Mouse (Mus musculus) thymus, postnatal 0 days (tissue): ENCODE data around the gene Iqck. TPM values are rescaled to one million over a fixed set of nuclear protein-coding genes. Genes with fewer than 3 reads are reported as not detected.
A peak's percentile ranks its signal among the peaks of the same experiment; 100 is the strongest.

Experiments used
- DNase-seq: peaks from one replicate; pipeline ENCODE4 v3.0.0-alpha.2; 2015; ENCODE audit warnings: low spot score
- polyA plus RNA-seq: library from polyadenylated mRNA; unstranded; fragments of >200 nt; fragmentation: Nextera tagmentation; extraction: Ambion mirVana; gene quantifications from 2 replicates; pipeline ENCODE4 v1.2.1, GENCODE M21; 2015

Gene Iqck
- polyA plus RNA-seq: 1.1 and 1.6 TPM in 2 replicates

DNA sequence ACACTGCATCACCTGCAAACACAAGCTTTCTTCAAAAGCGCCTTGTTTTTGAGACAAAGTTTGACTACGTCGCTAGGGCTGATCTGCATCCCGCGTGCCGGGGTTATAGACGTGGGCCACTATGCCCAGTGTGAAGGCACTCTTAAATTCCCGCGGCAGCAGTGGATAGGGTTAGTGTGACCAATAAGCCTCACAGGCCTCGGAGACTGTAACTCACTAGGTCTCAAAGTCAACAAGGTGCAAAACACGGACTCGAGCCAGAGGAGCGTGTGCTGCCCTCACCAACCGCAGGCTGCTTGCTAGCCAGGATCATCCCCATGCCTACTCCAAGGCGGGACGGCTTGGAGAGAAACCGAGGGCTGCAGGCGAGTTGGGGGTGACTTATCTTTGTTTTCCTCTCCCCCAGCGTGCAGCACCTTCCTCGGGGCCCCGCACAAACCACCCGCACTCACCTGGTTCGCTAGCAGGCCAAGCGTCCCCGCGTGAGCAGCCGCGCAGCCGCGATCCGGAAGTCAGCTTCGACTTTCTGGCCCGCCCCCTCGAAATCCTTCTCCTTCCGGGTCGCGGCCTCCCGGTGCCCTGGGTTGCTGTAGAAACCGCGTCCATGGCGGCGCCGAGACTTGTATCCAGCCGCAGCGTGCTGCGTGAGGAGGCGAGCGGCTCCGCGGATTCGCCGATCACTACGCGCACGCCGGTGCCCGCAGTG lies at the start of gene Iqck:
Iqck (plus strand) TSS at position 582 of the 706 bp plus-strand sequence.
- DNase-seq: peak; percentile 90

DNA sequence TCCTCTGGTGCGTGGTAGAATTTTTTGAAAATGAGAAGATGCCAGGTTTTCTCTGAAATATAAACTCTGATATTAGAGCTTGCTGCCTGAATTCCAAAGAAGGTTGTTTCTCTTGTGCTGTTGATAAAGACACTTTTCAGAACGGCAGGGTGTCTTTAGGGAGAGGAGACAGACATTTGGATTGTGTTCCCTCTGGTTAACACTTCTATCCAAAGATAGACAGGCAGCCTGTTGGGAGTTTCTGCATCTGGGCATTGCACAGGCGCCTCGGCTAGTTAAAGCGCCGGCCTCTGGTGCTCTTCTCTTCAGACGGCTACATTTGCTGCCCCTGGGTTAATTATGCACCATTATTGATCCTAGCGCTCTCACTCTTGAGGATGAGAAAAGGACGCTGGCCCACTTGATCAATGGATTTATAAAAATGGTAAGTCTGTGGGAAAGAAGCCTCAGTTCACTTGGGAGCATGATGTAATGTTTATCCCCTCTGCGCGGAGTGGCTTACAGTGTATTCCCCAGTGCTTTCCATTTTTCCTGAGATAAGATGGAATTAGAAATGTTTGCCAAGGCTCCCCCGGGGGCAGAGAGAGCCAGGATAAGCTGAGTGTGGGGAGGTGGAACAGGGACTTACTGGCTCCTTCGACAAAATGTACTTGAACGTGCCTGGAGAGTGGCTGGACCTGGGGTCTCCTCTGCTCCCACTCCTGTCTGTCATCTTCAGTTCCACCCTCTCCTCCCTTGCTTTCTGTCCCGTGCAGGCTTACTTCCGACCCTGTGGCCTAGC lies 48.7 kb upstream of the Iqck start:
- no peak for DNase-seq

DNA sequence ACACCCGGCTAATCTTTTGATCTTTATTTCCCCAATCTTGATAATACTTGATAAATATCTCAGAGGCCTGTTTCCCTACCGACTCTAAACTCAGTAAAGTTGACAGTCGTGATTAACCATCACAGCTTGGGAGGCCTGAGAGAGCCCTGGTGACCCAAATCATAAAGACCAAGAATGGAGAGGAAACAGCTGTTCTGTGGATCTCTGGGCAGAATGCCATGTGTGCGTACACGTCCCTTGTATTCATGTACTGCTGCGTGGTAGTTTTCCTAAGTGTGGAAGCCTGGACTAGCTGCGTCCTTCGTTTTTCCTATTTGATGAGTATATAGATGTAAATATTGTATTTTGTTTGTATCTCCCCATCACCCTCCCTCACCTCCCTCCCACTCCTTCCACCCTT lies 47.7 kb upstream of the Iqck start:
- no peak for DNase-seq

DNA sequence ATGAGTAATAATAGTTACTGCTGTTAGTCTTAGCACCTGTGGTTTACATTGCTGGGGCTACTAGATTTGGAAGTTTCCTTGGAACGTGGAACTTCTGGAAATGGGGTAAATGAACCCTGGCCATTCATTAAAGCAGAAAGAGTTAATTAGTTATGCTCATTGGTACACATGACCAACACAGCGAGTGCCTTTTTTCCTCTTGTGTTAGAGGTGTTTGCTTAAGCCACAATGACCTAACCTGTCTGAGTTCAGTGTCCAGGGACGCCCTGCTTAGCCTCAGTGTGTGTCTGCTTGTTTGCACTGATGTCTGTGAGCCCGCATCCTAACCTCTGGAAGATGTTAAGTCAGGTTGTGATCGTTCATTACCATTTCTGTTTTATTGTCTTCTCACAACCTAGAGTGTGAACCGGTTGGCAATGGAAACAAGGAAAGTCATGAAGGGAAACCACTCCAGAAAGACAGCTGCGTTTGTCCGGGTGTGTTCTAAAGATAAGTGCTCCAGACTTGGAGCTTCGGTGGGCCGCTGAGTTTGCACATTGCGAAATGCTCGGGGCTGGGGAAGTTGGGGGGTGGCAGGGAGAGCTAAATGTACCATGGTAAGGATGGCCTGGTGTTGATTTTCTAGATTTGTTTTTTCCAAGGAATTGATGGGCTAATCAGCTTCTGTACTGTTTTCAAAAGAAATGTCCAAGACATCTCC lies 44.0 kb upstream of the Iqck start:
- no peak for DNase-seq

DNA sequence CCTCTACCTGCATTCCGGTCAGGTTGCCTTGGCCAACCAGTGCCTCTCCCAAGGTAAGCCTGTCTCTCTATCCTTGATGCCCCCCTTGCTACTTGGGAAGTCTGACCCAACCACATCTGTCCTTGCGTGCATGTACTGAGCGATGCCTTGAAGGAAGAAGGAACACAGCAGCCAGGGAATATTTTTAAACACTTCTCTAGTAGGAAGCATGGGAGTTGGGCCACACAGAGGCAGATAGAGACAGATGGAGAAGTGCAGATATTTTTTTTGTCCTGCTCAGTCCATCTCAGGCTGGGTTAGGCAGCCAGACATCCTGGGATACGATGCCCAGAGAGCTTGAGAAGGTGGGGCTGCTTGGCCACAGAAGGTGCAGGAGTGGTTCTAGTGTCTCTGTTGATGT lies 42.0 kb upstream of the Iqck start:
- no peak for DNase-seq

DNA sequence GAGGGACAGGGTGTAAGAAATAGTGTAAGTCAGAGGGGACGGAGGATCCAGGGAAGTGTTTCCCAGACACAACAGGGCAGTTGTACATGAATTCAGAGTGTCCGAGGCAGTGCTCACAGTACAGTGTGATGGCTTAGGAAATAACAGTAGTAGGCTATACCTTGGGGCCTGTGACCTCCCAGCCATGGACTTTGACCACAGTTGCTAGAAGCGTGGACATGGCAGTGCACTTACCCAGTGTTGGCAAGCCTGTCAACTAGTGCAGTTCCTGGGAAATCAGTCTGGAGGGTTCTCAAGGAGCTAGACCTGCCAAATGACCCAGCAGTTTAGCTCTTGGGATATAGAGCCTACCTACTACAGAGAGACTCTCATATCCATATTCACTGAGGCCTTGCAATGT lies 39.3 kb upstream of the Iqck start:
- DNase-seq: no peak

DNA sequence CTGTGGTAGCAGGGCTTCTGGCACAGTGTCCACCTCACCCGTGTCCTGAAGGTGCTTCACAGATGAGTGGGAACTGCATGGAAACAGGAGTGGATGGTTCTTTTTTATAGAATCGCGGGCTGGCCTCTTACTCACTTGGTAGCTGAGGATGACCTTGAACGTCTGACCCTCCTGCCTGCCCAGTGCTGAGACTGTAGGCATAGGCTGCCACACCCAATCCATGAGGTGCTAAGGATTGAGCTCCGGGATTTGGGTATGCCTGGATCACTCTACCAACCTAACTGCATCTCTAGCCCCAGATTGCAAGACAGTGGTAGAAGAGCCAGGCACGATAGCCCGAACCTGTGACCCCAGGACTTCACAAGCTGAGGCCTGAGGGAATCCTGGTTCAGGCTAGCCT lies 37.8 kb upstream of the Iqck start:
- DNase-seq: no peak

DNA sequence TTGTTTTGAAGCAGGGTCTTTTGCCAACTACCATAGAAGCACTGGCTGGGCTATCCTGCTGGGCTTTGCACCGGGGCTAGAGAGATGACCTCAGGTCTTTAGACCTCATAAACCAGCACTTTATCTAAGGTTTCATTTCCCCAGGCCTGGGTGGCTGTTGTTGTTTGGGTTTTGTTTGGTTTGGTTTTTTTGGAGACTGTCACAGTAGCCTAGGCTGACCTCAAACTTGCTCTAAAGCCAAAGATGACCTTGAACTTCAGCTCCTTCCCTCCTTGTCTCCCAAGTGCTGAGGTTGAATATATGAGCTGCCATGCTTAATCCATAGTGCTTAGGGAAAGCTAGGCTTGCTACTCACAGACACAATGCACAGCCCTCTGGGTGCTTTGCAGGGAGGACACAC lies 35.9 kb upstream of the Iqck start:
- no peak for DNase-seq

DNA sequence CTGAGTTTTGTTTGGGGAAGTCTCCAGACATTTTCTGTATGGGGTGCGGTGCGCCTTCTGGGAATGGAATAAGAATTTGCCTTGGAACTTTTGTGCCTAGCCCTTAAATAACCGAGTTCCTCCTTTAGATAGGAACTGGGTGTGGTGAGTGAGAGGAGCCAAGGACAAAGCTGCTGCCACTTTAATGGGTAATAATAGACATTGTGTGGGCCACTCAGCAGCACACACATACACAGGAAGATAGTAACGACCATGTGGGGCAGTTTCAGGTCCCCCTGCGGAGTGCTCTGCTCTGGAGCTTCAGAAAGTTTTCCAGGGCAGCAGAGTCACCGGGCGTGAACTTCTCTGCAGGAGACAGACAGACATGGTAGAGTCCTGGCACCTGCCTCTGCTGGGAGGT lies 34.2 kb upstream of the Iqck start:
- no peak for DNase-seq

DNA sequence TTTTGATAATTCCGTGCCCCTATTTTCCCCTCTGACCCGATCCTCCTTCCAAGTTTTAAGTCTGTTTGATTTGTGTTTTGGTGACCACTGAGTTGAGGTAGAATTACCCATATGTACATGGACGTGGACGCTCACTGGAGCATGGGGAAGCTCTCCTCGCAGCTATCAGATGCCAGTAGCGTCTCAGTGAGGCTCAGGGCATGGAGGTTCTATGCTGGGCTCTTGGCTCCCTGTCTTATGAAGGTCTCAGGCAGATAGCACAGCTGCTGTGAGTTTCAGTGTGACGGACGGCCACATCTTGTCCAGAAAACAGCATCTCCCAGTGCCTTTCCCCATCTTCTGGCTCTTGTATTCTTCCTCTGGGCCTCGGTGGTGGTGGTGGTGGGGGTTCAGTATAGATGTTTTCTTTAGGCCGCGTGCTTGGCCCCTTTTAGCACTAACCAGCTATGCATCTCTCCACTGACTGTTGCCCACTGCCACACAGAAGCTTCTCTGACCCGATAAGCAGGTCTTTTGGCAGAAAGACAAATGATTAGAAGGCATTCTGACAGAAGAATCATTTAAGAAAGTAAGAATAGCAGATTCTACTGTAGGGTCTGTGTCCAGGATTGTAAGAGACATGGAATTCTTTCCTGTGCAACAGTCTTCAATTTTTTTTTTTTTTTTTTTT lies 33.5 kb upstream of the Iqck start:
- no peak for DNase-seq

DNA sequence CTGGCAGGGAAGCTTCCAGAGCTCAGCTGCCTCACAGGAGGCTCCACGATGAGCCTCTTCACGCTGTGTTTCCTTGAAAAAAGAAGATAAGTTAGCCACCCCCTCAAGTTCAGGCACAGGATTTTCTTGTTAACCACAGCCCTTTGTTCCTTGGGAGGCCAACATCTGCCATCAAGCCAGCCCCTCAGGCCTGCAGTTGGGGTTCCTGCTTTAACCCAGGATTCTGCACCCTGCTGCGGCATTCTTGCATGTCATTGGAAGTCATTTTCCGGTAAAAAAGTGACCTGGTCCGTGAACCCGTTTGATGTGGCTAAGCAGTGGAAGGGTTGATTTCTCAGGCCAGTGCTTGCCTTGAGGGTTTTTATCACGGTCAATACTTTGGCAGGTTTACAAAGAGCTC lies 31.1 kb upstream of the Iqck start:
- no peak for DNase-seq

DNA sequence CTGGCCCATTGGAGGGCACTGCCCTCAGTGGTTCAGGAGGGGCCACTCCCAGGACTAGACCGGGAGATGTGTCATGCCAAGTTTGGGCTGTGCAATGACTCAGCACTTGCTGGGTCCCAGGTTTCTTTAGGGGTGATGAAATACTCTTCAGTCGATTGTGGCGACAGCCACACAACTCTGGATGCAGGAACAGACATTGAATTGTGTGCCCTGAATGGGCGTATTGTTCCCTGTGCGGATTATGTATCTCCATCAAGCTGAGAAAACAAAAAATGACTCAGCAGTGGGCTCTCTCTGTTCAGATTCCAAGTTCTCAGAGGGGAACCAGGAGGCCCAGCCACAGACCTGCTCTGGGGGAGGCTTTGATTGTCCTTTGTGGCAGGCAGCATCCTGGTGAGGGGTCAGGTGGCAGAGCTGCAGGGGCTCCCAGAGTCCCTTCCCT lies 27.6 kb upstream of the Iqck start:
- no peak for DNase-seq

DNA sequence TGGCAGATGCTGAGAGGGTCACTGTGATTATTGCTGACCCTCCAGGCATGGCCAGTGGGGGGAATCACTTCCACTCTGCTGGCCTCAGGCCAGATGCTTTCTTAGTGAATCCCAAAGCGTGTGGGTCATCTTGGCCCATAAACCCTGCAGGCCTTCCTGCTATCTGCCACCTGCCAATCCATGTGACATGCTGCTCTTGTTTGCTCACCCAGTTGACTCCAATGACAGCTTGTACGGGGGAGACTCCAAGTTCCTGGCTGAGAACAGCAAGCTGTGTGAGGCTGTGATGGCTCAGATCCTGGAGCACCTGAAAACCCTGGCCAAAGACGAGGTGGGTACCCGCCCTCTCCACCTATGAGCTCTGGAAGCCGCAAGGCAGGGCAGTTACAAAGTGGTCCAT lies 17.7 kb upstream of the Iqck start:
- no peak for DNase-seq

DNA sequence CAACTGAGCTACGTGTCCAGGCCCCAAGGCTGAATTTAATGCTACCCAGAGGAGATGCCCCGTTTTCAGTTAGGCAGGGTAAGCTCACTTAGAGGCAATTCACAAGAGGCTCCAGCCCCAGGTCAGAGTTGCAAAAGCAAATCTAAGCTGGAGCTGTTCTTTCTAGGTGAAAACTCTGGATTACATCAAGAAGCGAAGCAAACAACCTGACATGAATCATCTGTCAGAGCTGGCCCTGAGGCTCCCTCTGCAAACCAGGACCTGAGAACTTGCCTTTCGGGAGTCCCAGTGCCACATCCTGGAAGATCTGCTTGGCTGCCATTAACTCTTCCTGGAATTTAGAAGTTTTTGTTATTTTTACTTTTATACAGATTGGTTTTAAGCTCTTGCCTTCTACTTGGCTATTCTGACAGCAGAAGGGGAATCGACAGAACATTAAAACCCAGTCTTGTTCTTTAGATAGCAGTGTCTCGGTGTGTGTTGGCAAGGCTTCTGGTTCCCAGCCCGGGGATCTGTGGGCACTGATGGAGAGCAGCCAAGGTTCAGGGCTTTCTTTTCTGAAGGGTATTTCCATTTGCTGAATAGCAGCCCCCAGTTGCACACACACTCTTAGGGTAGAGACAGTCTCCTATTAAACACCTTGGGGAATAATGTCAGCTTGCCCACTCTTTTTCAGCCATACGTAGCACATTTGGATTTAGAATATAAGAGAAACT lies 14.4 kb upstream of the Iqck start:
- DNase-seq: no peak

DNA sequence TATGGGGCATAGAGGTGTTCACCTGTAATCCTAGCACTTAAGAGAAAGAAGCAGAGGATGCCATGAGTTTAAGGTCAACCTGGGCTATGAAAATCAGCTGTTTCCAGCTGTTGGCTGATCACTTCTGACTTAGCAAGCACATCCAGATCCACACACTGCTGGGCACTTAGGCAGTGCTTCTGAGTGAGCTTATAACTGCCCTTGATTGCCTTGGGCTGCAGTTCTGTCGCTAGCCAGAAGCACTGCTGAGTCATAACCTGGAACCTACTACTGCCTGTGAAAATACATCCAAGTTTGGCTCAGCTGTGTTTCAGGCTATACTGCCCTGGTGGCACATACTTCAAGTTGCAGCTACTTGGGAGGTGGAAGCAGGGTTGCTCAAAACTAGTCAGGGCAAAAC lies 13.8 kb upstream of the Iqck start:
- DNase-seq: no peak

DNA sequence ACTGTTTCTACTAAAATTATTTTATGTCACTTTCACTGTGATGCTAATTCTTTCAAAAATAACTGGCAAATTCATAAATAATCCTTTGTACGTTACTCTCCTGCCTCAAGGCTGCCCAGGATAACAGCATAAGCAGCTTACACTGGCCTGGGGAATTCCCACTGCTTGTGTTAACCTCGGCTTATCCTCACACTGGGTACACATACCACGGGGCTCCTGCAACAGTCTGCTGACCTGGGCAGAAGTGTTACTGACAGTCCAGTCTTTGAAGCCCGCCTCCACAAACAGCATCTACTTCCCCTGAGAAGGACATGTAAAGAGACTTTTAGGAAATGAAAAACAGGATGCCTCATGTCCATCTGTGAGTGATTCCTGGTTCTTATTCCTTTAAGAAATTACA lies 12.6 kb upstream of the Iqck start:
- DNase-seq: no peak

DNA sequence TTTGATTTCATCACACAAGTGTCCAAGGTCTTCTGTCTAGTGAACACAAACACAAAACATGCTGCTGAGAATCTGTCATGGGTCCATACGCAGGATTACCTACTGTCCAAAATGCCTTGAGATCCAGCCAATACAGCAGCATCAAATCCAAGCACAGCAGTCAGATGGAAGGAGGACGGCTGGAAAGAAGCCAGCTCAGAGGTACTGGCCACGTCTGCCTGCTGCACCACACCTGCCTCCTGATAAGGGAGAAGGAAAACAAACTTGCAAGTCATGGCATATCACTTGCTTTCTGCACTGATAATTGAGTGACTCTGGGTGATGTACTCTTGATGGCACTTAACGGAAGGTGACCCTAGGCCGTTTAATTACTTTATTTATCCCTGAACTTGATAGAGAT lies 10.4 kb upstream of the Iqck start:
- DNase-seq: no peak

DNA sequence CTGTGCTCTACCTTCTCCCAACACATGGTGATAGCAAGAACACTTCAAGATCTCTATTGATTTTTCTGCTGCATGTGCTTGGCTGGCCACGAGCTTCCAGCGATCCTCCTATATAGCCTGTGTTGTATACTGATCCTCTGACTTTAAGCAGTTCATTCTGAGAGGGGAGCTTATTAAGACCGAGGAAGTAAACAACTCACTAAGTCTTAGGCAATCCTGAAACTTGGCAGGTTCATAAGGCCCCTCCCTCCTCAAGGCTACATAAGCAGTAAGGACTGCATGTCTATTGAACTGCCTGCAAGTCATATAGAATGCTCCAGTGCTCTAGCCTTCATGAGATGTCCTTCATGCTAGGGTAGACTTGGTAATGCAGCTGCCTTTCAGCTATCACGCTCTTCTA lies 9.2 kb upstream of the Iqck start:
- no peak for DNase-seq

DNA sequence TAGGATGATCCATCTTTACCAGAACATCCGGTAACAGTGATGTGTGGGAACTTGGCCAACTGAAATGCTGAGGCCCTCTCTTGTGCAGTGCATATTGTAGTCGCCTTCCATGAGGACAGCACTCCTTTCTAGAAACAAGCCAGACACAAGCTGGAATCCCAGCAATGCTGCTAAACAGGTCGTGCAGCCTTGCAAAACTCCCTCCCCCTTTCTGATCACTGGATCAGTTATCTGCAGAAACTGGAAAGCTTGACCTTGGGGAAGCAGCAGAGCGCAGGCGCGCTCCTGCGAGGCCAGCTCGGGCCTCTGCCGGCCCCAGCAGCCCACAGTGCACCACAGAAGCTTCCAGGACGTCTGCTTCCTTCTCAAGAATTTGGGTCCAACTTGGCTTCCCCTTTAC lies 6.8 kb upstream of the Iqck start:
- no peak for DNase-seq

DNA sequence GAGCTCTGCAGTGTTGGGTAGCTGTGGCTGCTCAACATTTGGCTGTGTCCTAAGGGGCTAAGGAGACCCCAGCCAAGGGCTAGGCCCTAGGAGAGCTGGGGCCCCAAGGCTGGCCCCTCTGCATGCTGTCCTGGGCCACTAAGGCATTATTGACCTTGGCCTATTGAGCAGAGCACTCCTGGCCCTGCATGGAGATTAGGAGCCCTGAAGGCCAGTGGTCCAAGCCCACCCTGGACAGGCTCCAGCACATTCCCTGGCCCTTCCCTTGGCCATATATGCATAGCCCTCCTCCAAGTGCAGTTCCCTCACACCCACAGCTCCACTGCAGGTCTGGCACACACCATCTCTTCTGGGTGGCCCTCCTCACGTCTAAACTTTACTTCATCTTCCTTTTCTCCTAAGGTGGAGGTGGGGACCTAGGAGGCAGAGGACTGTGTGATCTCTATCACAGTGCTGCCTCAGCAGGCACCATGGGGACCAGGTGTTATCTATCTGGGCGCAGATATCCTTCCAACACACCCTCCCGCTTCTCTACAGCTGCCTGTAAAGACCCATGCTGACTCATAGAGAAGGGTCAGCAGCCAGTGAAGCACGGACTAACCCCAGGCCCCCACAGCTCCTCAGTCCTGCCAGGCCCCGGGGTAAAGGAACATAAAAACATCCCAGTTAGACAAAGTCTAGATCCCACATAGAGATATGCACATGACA lies 5.9 kb upstream of the Iqck start:
- DNase-seq: no peak
